Mouse (Mus musculus) megakaryocyte, embryonic 14.5 days (primary cell): Measurements from ENCODE around the gene Safb. TPM values are rescaled to one million over a fixed set of nuclear protein-coding genes. Genes with fewer than 3 reads are reported as not detected.

Experiments used
- H3K27me3 ChIP-seq: replicated peaks from 2 replicates; pipeline ENCODE3; 2012; ENCODE audit warnings: inconsistent platforms
- H3K36me3 ChIP-seq: replicated peaks from 2 replicates; pipeline ENCODE3; 2012; ENCODE audit warnings: low read length, inconsistent platforms, mixed read lengths
- H3K4me1 ChIP-seq: 2 replicates; pipeline ENCODE4 v1.6.1; 2012; ENCODE audit warnings: inconsistent platforms
- H3K4me3 ChIP-seq: replicated peaks from 2 replicates; pipeline ENCODE3; 2012; ENCODE audit warnings: moderate library complexity, mild to moderate bottlenecking, inconsistent platforms
- H3K9me3 ChIP-seq: 2 replicates; pipeline ENCODE4 v1.6.1; 2012; ENCODE audit warnings: inconsistent platforms
- FLI1 ChIP-seq: IDR thresholded peaks from 2 replicates; pipeline ENCODE4 v1.6.1; 2012; ENCODE audit warnings: low read length, inconsistent platforms, mixed read lengths
- GATA1 ChIP-seq: IDR thresholded peaks from 3 replicates; pipeline ENCODE4 v1.6.1; 2012; ENCODE audit warnings: mixed read lengths, low read length, inconsistent platforms, borderline replicate concordance
- polyA plus RNA-seq: library from polyadenylated mRNA; stranded (reverse); fragments of >175 nt; gene quantifications from 2 replicates; pipeline ENCODE4 v1.2.3, GENCODE M21; 2012; ENCODE audit warnings: low replicate concordance; ENCODE audit not compliant: insufficient read depth

The Safb gene
- polyA plus RNA-seq, 1 experiment = 79.6 TPM

DNA sequence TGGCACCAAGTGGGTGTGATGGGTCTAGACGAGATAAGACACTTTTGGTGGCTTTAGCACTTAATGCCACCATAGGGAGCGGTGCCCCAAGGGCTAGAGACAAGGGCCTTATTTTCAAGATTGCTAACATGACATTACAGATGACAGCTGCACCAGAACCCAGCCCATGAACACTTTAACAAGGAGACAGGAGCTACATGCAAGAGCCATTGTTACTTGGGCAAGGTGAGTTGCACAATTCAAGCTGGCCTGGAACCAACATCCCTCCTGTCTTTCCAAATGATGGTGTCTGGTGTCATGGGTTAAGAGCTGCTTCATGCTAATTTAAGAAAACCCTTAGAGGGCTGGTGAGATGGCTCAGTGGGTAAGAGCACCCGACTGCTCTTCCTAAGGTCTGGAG is 25.2 kb upstream of the Safb start:
- H3K4me3 ChIP-seq = no peak overlapping the region
- peaks cover 33% of the 10 kb centered on the region for H3K4me1 ChIP-seq
- peaks cover 53% of the 10 kb centered on the region for H3K36me3 ChIP-seq
- peaks cover 4% of the 10 kb centered on the region for H3K27me3 ChIP-seq
- H3K9me3 ChIP-seq = no peaks in the 10 kb centered on the region
- TF ChIP-seq FLI1 (no peak), GATA1 (no peak)

DNA sequence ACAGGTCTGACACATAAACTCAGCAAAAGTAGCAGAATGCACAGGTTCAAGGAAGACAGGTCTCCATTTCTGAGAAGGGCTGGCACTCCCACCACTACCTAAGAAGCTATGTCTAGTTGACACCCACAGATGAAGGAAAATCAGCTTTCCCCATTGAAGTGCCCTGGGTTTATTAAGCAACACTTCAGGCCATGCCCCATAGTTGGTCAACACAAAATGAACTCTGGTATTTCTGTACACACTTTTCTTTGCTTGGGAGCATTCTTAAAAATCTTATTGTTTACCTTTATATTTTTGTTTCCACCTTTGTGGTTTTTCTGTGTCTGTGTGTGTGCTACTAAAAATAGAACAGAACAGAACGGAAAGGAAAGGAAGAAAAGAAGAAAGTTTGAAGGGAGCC is 24.5 kb upstream of the Safb start:
- Histone ChIP-seq H3K4me1 (peaks cover 32% of the 10 kb centered on the region), H3K36me3 (peaks cover 61% of the 10 kb centered on the region), H3K4me3 (no peak overlapping the region), H3K27me3 (no peaks in the 10 kb centered on the region), H3K9me3 (no peaks in the 10 kb centered on the region)
- no peak for TF ChIP-seq GATA1
- no peak for TF ChIP-seq FLI1

DNA sequence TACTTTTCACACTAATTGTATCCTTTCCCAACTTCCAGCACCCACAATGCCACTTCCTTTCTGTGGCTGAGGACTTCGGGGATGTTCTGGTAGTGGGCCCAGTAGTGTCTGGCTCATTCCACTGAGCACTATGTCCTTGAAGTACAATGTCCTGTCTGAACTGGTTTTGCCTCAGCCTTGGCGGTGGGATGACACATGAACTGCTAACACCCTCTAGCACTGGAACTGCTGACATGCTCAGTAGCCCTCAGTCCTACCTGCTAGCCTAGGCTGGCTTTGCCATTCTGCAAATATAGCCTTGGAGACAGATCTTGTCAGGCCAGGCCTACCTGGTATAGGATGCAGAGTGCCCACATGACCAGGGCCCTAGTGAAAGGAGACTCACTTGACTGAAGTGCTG is 22.8 kb upstream of the Safb start:
- TF ChIP-seq FLI1 (no peak), GATA1 (no peak)

DNA sequence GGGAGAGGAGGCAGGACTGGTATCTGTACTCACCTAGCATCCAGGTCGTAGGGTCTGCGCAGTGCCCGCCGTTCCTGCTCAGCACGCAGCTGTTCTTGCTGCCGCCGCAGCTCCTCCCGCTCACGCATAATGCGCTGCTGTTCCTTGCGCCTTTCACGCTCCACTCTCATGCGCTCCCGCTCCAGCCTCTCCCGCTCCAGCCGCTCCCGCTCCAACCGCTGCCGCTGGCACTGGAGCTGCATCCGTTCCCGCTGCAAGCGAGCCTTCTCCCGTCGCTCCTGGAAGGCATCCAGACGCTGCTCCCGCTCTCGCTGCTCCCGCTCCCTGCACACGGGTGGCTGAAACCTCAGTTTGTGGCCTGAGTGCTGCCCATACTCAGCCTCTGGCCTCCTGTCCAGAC is 18.3 kb upstream of the Safb start:
- Histone ChIP-seq H3K9me3 (no peaks in the 10 kb centered on the region), H3K36me3 (peaks cover 100% of the 10 kb centered on the region), H3K27me3 (no peaks in the 10 kb centered on the region), H3K4me3 (no peak overlapping the region), H3K4me1 (peaks cover 66% of the 10 kb centered on the region)
- TF ChIP-seq GATA1 (no peak), FLI1 (no peak)

More for the DNA sequence above, 22.8 kb upstream of the Safb start:
- Histone ChIP-seq H3K36me3 (peaks cover 76% of the 10 kb centered on the region), H3K4me1 (peaks cover 41% of the 10 kb centered on the region), H3K27me3 (no peaks in the 10 kb centered on the region), H3K4me3 (no peak overlapping the region), H3K9me3 (no peaks in the 10 kb centered on the region)

DNA sequence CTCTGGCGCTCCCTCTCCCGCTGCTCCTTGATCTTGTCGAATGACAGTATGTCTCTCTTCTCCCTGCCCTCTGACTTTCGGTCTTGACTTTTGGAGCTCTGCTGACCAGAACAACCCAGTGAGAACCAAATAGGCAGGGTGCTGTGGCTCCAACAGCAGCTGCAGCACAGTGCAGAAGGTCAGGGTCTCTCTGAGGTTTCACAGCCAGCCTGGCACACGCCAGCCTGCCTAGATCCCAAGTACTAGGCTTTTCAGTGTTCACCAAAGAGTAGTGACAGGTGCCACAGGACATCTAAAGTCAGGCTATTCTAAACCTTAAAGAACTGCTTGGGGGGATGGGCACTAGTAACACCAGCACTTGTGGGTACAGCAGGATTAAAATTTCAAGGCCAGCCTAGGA is 17.7 kb upstream of the Safb start:
- no peak for TF ChIP-seq FLI1
- no peak for TF ChIP-seq GATA1
- H3K4me1 ChIP-seq = peaks cover 68% of the 10 kb centered on the region
- H3K36me3 ChIP-seq = peaks cover 100% of the 10 kb centered on the region
- H3K9me3 ChIP-seq = no peaks in the 10 kb centered on the region
- H3K27me3 ChIP-seq = no peaks in the 10 kb centered on the region
- no peak overlapping the region for H3K4me3 ChIP-seq

DNA sequence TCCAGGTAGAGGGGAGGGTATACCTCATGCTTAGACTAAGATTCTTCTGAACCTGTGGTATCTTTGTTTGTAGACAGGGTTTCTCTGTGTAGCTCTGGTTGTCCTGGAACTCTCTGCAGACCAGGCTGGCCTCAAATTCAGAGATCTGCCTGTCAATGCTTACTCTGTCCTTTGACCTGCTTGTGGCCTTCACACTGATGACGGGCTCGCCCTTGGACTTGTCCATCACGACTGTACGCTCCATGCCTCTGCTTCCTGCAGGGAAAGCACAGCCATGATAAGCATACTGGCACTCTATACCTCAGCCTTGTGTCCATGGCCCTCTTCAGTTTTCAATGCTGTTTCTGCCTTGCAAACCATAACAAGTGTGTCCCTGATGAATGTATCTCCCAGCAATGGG is 17.3 kb upstream of the Safb start:
- Histone ChIP-seq H3K27me3 (no peaks in the 10 kb centered on the region), H3K4me3 (no peak overlapping the region), H3K9me3 (no peaks in the 10 kb centered on the region), H3K36me3 (peaks cover 100% of the 10 kb centered on the region), H3K4me1 (peaks cover 64% of the 10 kb centered on the region)
- no peak for TF ChIP-seq GATA1
- TF ChIP-seq FLI1 = no peak

DNA sequence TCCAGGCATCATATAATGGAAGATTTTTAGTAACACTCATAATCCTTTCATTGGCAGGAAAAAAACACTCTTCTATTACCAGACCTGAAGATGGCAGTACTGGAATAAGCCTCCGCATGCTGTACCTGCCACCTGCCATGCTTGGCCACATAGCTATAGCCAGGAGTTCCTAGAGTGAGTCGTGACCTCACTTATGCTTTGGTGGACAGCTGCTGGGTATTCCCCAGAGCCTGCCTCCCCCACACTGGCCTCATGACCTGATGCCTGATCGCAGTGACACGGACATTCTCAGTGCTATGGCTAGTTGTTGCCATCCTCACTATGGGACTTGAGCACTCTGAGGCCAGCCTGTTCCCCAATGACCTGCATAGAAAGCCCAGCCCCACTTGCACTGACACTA is 14.3 kb upstream of the Safb start:
- Histone ChIP-seq H3K27me3 (no peaks in the 10 kb centered on the region), H3K4me3 (no peak overlapping the region), H3K36me3 (peaks cover 99% of the 10 kb centered on the region), H3K9me3 (no peaks in the 10 kb centered on the region), H3K4me1 (peaks cover 65% of the 10 kb centered on the region)
- TF ChIP-seq FLI1 = no peak

DNA sequence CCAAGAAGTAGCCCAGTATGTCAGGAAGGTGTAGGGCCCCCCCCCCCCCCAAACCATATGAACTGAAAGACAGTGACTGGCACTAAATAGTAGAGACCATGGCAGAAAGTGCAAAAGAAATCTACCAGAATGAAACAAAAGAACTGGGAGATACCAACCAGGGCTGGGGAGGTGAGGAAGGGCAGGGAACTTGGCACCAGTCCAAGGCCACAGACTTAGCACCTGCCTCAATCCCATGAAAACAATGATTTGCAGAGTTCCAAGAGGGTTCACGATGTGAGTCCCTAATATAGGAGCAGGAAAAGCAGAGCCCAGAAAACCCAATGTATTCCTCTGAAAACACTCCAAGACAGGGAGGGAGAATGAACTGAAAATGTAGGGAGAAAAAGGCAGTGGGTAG is 12.5 kb upstream of the Safb start:
- Histone ChIP-seq H3K9me3 (no peaks in the 10 kb centered on the region), H3K36me3 (peaks cover 96% of the 10 kb centered on the region), H3K4me1 (peaks cover 60% of the 10 kb centered on the region), H3K4me3 (no peak overlapping the region), H3K27me3 (no peaks in the 10 kb centered on the region)
- TF ChIP-seq FLI1 (no peak), GATA1 (no peak)

DNA sequence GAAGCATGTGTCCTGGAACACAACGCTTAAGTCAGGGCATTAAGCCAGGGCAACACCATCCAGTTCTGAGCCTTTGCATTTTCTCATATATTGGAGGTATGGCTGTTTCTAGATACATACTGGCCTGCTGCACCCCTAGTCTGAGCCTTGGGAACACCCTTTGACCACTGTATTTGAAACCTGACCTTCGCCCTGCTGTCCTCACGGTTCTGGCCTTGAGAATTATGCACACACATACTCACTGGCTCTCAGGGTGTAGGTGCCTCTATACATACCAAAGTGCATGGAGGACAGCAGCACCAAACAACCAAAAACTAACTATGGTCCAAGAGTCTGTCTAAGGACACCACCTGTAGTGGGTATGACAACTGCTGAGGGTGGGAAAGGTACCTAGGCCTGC is 11.7 kb upstream of the Safb start:
- Histone ChIP-seq H3K4me3 (no peak overlapping the region), H3K9me3 (no peaks in the 10 kb centered on the region), H3K36me3 (peaks cover 96% of the 10 kb centered on the region), H3K4me1 (peaks cover 60% of the 10 kb centered on the region), H3K27me3 (no peaks in the 10 kb centered on the region)
- TF ChIP-seq GATA1 = no peak
- no peak for TF ChIP-seq FLI1

DNA sequence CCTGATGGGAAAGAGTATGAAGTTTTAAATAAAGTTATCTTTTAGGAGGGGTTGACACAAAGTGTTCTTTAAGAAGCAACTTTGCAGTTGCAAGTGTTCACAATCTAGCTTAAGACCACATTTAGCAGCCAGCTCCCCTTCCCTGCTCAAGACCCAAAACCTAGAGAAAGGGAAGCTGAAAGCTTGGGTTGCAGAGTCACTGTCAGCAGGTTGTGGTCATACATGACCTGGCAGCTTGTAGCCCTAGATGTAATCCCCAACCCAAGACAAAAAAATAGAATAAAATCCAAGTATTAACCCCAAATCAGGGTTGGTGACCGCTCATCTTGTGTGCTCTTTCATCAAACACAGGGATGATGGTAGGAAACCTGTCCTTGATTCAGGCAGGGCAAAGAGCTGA is 1.6 kb upstream of the Safb start:
- Histone ChIP-seq H3K4me1 (peaks cover 72% of the 10 kb centered on the region), H3K27me3 (no peaks in the 10 kb centered on the region), H3K36me3 (peaks cover 74% of the 10 kb centered on the region), H3K9me3 (no peaks in the 10 kb centered on the region), H3K4me3 (peak overlapping the region; percentile 99)
- TF ChIP-seq FLI1 (no peak), GATA1 (no peak)

DNA sequence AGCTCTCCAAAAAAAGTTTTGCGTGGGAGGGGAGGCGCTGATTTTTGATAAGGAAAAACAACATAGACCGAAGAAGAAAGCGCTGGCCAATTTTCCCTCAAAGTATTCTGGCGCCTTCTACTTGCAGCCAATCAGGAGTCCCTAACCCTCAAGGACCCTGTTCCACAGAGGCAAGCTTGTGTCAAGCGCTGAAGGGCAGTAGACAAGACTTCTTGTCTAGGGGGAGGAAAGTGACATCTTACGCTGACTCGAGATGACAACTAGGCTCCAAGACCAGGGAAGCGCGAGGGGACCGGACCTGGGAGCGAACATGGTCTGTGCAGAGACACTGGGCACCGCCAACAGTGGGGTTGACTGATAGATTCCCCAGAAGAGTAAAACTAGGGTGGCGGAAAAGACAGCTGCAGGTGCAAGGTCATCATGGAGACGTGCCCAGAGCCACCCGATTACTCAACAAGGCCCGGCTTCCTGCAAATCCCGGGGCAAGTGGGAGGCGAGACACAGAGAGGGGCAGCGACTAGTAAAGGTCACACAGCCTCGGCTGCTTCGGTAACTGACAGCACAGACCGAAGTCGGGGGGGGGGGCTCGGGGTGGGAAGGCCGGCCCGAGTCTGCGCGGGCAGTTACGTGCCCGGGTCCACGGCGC is 891 bp upstream of the Safb start:
- peaks cover 74% of the 10 kb centered on the region for H3K4me1 ChIP-seq
- H3K9me3 ChIP-seq = no peaks in the 10 kb centered on the region
- H3K27me3 ChIP-seq = no peaks in the 10 kb centered on the region
- peak overlapping the region; percentile 99 for H3K4me3 ChIP-seq
- TF ChIP-seq FLI1 (no peak), GATA1 (no peak)
- peaks cover 74% of the 10 kb centered on the region for H3K36me3 ChIP-seq
